1 mouse cellular context compared by ENCODE assay signal in the genomic region with DNA sequence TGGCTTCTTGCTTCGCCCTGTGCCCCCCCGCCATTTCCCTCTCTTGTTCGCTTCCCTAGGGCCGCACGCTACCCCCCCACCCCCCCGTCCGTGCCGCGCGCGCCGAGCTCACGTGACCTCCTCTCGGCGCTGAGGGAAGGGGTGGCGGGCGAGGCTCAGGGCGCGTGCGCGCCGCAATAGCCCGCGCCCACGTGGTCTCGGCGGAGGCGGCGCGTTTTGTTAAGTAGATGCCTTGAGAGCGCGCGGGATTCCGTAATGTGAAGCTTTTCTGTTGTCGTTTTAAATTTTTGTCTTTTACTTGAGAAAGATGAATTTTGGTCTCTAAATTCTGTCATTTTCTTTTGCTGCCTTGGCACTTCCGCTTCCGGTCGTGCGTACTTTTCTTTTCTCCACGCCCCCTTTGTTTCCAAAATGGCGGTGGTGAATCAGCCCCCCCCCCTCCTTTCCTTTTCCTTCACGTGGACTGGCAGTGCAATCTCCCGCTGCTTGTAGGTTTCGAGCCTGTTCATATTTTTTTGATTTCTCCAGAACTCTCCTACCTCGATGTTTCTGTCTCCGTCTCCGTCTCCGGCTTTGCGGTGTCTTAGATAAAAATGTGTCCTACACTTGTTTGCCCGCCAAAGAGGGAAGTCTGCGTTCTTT.
TF ChIP-seq lines count a peak whose summit lies in the region.

No protein-coding gene starts in this region.

TF ChIP-seq in C2C12, 6 proteins besides CTCF, POLR2A, EP300 and RAD21:
- TF ChIP-seq FOSL1 (IDR thresholded peaks at IDR 0.05; ENCODE audit: insufficient read depth, low read length, poor library complexity, severe bottlenecking): no peak
- TF ChIP-seq USF1 (IDR thresholded peaks at IDR 0.05; ENCODE audit: low read depth): peak; percentile 84
